Mouse (Mus musculus) cerebellum, adult 2 months (tissue): ENCODE measurements around the gene Dnah7c.
"Not testable (repeated sequence)": the region's sequence is repeated elsewhere in the genome, so short reads cannot be mapped to it uniquely, and the experiment has no call there.

Source experiments
- CTCF ChIP-seq: fragments of 200-500 bp; IDR thresholded peaks from 2 replicates; pipeline ENCODE4 v1.5.1; 2011; ENCODE audit warnings: low read depth, mild to moderate bottlenecking, control low read depth, low read length, moderate library complexity, borderline replicate concordance; ENCODE audit not compliant: insufficient read depth
- POLR2A ChIP-seq: fragments of 200-500 bp; IDR thresholded peaks from 2 replicates; pipeline ENCODE4 v1.6.1; 2011; ENCODE audit warnings: low read length, control low read depth, borderline replicate concordance; ENCODE audit not compliant: insufficient read depth

- TF ChIP-seq CTCF, POLR2A: not testable (repeated sequence)
Observed at GRCm38 (mm10) chr1:46514671-46515070, 89.3 kb downstream of the Dnah7c start.
